Mouse (Mus musculus): ENCODE results near the gene Lap3.
A peak's percentile ranks its signal among the peaks of the same experiment; 100 is the strongest.

Gene Lap3

DNA sequence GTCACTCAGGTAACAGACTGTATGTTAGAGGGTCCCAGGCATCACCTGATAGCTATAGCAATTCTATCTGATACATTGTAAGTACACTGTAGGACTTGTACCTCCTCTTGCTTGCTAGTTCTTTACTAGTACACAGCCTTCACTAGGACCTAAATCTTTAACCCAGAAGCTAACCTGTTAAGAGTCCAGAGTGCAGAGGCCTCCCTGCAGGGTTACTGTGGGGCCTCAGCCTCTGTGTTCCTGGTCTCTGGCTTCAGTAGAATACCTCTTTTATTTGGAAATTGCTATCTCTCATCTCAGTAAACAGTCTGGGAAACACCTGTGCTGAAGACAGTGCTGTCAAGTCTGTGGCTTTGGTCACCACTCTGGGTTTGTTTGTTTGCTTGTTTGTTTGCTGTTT lies 2.9 kb downstream of the Lap3 start:
- DNase-seq (ENCODE audit: low spot score), result no peak

DNA sequence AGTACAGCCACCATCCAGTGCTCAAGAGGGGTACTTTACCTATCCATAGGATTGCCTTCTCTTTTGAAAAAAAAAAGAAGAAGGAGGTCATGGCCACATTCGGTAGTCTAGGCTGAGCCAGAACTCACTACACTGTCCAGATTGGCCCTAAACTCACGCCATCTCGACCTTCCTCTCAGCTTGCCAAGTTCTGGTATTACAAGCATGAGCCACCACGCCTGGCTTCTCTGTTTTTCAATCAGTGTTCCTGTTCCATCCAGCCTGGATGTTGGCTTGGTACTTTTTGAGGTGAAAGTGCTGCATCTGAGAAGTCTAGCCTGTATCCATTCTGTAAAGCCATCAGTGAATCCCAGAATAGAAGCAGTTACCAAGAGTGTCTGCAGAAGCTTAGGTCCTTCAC lies 3.3 kb downstream of the Lap3 start:
- DNase-seq (ENCODE audit: low spot score), result no peak

DNA sequence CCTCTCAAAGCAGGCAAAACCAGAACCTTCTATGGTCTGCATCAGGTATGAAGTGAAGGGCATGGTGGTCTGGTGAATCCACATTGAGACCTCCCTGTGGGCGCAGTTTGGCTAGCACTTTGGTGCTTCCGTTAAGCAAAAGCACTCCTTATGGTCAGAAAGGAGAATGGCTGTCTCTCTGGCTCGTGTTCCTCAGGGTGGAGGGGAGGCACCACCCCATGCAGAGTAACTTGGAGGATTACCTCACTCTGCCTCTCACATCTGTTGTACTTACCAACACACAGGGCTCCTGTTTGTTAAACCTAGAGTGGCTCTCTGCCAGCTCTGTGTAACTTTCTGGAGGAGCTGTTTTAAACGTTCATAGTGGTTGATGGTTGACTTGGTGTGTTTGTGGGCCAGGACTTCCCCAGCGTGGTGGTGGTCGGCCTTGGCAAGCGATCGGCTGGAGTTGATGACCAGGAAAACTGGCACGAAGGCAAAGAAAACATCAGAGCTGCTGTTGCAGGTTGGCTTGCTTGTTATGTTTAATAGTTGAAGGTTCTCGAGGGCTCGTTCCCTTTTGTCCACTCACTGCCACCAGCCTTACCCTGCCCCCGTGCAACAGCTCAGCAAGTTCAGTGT lies 3.9 kb downstream of the Lap3 start:
- no peak for DNase-seq (ENCODE audit: low spot score)

DNA sequence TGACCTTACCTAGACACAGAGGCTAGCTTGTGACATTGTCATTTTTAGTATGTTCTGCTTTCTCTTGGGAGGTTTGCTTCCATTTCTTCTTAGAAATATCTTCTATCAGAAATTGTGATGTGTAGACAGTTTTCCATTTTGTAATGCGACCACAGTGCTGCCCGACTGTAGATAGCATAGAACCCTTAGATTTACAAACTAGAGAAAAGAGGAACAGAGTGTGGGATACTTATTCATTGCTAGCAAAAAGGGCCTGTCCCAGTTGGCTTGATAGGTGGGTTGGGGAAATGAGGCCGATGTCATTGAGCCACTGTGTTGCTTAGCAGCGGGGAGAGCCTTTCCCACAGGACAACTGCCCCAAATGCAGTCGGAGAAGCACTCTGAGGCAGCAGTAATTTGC lies 4.4 kb downstream of the Lap3 start:
- DNase-seq (ENCODE audit: low spot score), result no peak

DNA sequence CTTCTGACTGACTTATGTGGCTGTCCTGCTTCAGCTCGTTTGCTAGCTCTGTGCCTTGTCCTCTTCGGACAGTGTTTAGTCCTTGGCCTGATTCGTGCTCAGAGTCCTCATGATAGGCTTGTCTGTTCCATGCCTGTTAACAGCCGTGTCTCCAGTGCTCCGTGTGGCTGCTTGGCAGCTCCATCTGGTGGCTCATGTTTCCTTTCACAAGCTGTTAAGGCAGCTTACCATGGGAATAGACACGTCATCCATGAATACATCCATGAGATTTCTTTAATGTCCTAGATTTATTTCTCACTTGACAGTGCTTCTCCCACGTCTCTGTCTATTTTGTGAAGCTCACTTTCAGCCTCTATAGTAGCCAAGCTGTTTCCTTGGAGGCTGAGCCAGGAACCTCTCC lies 16.9 kb downstream of the Lap3 start:
- DNase-seq (ENCODE audit: low spot score), result no peak

DNA sequence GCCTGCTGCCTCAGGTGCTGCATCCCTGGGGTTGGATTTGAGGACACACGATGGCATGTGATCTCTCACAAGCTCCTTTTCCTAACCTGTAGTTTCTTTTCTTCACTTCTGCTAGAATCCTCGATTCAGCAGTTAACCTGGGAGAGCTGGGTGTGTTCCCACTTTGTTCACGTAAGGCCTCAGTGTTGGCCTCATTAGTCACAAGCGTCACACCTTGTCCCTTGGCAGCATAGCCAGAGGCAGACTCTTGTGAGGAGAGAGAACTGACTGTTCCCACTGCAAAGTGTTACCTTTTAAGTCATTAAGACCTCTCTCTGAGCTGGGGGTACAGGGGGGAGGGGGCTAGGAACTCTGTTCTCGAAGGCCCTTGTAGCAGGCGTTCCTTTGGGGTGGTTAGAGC lies 19.7 kb downstream of the Lap3 start:
- no peak for DNase-seq (ENCODE audit: low spot score)

DNA sequence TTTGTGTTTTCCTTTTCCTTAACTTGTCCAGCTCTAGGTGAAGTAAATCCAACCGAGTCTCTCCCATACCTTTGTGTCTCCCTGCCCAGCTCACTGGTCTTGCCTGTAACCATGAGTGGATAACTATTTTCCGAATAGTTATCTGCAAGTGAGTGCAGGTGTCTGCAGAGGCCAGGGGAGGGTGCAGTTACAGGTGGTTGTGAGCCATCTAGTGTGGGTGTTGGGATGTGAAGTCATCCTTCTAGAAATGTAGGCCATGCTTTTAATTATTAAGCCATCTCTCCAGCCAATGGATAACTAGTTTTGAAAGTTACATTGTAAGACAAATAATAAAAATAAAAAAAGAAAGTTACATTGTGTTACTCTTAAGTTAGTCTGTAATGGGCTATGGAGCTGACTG lies 20.3 kb downstream of the Lap3 start:
- DNase-seq (ENCODE audit: low spot score), result no peak

DNA sequence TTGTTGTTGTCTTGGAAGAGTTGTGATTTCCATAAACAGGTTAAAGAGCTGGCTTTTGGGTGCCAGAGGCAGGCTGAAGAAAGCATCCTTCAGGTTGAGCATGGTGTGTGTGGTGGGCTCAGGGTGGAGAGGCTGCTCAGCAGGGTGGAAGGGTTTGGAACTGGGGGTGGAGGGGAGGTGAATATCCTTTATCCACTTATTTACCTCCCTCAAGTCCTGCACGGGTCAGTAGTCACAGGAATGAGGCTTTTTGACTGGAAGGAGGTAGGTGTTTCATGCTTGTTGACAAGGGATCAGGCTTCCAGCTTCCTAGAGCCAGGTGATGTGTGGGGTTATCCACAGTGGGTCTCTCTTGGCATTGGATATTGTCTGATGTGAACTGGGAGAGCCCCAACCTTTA lies 21.4 kb downstream of the Lap3 start:
- DNase-seq (ENCODE audit: low spot score), result no peak

DNA sequence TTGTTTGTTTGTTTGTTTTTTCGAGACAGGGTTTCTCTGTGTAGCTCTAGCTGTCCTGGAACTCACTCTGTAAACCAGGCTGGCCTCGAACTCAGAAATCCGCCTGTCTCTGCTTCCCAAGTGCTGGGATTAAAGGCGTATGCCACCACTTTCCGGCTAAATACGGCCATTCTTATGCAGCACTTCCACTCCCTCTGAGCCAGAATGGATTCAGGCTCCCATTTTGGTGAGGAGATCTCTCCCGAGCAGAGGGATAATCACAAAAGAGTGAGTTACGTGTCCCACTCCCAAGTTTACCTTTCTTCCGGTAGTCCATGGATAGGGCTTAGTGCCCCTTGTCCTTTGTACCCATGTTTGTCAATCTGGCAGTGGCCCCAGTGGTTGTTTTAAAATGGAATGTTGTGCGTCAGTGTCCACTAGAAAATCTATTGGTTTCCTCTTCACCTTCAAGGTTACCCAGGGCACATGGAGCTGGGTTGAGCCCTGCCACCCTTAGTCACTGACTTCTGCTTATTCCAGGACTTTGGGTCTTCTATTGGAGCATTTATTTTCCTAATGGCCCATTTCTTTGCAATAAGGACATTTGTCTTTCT lies 22.1 kb downstream of the Lap3 start:
- DNase-seq (ENCODE audit: low spot score), result no peak

DNA sequence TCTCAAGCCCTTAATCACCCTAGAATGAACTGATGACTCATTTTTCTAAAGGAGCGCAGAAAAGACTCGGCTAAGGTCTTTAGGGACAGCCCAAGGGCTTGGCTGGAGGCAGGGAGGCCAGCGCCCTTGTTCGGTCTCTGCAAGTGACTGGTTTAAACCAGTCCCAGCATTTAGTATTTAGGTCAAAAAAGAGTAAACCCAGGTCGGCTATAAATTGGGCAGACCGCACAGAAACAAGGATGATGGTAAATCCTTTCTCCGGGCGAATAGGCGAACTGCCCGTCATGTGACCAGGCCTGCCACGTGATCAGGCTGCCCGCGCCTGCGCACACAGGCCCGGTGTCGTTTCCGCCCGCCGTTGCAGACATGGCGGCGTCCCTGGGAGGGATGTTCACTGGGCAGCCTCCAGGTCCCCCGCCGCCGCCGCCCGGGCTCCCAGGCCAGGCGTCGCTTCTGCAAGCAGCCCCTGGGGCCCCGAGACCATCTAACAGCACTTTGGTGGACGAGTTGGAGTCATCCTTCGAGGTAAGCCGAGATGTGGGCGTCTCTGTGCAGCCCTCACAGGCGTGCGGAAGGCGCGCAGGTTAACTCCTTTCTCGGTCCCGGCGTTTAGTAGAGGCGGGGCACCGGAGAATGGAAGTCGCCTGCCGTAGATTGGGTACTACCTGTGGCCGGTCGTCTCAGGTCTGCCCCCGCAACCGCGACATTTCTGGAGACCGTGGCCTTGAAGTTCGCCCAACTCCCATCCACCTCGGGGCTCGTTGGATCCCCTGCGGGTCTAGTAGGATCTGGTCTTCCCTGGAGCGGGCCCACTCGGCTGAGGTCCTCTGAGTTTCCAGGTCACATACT lies 27.0 kb downstream of the Lap3 start, which contains the start of gene Med28:
TSS of gene Med28 (plus strand) at position 270 of the 849 bp plus-strand sequence.
- DNase-seq (ENCODE audit: low spot score), result peak; percentile 85

DNA sequence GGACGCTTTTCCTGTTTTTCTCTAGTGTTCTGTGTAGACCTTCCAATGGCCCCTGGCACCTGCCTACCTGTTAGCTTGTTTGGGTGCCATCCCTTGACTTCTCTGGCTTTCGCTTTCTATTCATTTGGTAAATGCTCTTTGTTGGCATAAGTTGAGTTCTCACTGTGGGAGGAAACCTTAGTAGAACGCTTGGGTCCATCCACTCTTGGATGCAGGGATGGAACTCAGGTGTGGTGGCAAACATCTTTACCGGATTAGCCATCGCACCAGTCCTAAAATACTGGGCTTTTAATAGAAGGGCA lies 27.6 kb downstream of the Lap3 start:
- DNase-seq (ENCODE audit: low spot score), result no peak

DNA sequence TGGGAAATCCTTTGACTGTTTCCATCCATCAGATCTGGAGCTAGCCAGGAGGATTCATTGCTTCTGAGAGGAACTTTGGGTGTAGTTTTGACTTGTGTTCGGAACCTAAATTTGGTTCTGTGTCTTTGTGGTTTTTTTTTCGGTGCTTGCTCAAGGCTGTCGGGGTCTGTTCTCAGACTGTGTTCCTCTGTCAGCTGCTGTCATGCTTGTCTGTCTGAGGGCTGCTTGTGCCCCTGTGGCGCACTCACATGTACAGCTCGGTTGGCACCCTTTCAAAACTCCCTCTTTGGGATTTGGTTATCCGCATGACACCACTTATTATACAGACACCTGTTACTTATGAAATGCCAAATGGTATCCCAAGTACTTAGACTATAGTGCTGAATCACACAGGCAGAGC lies 28.4 kb downstream of the Lap3 start:
- no peak for DNase-seq (ENCODE audit: low spot score)

DNA sequence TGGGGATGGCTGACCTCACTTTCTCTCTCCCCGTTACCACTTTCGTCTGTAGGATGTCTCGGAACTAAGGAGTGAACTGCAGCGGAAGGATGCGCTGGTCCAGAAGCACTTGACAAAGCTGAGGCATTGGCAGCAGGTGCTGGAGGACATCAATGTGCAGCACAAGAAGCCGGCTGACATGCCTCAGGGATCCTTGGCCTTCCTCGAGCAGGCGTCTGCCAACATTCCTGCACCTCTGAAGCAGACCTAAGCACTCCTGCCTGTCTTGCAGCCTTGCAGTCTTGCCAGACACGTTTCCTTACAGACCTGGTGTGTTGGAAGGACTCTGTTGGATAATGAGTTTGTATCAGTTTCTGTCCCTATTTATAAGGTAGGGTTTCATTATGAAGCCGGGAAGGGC lies 31.9 kb downstream of the Lap3 start:
- DNase-seq (ENCODE audit: low spot score), result no peak

DNA sequence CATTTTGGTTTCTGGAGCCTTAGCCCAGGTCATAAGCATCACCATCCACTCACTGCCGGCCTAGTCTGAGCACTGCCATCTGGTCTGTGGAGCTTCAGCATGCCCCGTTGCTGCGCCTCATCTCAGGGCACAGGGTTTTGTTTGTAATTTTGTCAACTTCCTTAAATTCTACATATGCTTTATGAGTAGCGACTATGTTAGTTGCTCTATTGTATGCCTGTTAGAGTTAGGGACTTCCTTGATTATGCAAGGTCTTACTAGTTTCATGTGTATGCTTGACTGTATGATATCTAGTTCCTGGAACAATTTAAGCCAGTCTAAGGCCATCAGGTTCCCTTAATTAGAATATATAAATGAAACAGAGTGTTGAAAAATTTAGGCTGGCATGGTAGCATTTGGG lies 33.2 kb downstream of the Lap3 start:
- no peak for DNase-seq (ENCODE audit: low spot score)

DNA sequence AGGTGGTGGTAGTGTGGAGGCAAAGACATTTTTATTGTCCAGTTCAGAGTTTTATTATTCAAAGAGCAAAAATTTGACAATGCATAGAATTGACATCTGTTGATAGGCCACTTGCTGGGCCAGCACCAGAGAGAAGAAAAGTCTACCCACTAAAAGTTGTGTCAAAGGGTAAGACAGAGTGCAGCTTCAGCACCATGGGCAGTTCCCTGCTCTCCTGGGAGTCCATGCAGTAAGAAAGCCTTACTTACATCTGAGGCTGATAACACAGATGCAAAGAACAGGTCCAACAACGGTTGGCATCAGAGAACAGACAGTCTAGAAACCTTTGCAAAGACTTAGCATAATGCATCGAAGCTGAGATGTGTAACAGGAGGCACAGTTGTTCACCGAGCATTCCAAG lies 36.5 kb downstream of the Lap3 start:
- peak; percentile 19 for DNase-seq (ENCODE audit: low spot score)

DNA sequence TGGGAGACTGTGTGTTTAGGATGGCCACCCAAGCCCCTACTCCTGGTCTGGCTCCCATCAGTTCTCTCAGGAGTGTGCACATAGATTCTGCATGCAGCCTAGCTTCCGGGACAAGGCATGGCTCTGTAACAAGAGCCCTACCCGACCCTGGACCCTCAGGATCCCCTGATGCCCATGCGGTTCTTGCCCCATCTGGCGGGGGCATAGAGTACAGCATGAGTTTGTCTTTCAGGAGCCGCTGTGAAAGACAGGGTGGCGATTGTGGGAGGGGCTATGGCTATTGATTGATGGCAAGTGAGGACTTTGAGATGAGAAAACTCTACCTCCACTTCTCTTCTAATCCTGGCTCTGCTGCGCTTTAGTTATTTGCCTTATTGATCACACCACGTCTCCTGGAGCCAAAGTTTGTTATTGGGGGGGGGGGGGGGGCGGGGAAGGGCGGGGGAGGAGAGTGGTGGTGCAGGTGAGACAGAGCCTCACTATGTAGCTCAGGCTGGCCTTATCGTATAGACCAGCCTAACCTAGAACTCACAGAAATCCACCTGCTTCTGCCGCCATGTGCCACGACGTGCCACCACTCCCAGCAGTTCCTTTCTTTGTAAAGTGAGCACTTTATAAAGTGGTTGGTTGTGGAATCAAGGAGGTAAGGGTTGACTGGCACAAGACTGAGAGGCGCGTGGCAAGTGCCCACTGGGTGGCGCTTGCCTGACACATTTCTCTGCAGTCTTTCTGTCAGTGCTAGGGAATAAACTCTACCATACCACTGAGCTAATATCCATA lies 41.3 kb downstream of the Lap3 start:
- DNase-seq (ENCODE audit: low spot score), result peak; percentile 18

DNA sequence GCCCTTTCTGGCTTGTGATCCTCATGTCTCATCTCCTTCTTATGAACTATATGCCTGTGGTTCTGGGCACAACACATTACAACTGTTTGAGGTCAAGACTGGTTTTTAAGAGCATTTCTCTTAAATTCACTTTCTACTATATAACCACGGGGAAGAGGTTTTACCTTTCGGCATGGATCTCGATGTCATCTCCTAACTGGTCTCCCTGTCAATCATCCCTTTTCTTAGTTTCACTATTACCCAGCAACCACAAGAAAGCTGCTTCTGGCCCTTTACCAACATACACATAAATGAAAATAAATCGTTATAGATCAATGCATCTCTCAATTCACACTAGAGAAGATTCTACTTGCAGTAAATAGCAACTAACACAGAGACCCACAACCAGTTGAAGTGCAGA lies 42.0 kb downstream of the Lap3 start:
- DNase-seq (ENCODE audit: low spot score), result no peak

DNA sequence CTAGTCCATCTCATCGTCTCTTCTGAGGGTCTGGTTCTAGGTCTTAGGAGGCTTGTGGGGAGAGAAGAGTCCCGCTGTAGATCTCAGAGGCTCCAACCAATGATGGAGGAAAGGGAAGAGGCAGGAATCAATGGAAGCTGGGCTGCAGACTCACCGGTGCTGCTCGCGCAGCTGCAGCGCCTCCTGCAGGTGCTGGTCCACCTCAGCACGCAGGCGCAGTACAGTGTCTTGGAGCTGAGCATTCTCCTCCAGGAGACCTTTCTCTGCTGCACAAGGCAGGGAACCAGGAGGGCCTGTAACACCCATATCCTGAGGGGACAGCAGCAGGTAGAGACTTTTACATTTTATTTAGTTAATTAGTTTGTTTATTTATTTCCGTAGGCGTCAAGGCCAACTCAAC lies 46.3 kb downstream of the Lap3 start:
- no peak for DNase-seq (ENCODE audit: low spot score)

DNA sequence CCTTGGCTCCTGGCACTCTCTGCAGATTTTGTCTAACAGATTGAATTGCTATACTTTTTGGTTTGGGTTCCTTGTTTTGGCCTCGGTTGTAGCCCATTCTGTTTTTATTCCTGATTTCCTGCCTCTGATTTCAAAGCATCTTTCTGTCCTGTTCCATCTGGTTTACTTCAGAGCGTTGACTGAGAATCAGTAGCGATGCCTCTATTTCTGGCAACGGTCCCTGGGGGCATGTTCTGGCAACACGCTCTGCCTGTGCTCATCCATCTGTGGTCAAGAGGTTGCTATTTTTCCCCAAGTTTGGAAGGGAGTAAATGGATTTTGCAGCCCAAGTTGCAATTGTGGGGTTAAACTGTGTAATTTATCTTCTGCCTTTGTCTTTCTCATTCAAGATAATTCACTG lies 50.2 kb downstream of the Lap3 start:
- no peak for DNase-seq (ENCODE audit: low spot score)

DNA sequence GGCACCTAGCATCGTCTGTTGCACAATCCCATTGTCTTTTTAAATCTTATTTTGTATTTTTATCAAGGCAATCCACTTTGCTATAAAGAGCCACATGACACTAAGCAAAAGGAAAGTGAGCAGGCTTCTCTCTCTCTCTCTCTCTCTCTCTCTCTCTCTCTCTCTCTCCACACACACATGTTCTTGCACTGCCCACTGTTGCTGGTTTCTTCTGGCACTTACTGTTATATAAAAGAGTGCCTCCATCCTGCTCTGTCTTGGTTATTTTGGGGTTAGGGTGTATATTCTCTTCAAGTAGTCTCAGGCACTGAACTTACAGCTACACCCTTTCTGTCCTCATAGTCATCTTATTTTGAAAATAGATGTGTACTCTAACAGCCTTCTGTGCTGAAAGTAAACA lies 56.4 kb downstream of the Lap3 start:
- DNase-seq (ENCODE audit: low spot score), result no peak

Measured in c-Kit-positive CD71-positive TER-119-positive erythroid progenitor cells, embryonic 14.5 days (primary cell).